Mouse (Mus musculus): ENCODE measurements at regions not wholly inside any gene's neighbourhood (a gene's known extent, or its start where the extent isn't known, plus 50 kb on each side); places are given as distances from the start of the nearest gene placed in this dataset.

DNA sequence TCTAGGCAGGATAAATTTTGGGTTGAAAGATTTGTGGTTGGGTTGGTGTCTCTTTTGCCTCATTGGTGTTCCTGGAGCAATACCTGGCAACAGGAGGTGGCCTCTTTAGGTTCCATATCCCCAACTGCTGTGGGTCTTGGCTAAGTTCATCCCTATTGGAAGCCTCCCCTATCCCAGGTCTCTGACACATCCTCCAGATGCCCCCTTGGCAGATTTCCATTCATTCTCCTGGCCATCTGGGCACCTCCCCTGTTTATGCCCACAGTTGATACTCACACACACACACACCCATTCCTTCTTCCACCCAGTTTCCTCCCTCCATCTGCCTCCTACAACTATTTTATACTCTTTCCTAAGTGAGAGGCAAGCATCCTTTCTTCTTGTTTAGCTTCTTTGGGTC is 984.9 kb upstream of the Gm12353 start:
- no peak for ATAC-seq
- Histone ChIP-seq H3K4me2 (ENCODE audit: low read length) (no peak overlapping the region), H3K27ac (ENCODE audit: low read depth, low read length) (no peak overlapping the region), H3K27me3 (replicated peaks; ENCODE audit: control insufficient read depth, insufficient read depth, low read length) (no peaks in the 10 kb centered on the region), H3K4me1 (ENCODE audit: control insufficient read depth, insufficient read depth, low read depth, low read length) (no peaks in the 10 kb centered on the region), H3K4me3 (ENCODE audit: low read length) (no peak overlapping the region), H3K36me3 (ENCODE audit: control insufficient read depth, insufficient read depth, low read length) (no peaks in the 10 kb centered on the region), H3K9me3 (ENCODE audit: control insufficient read depth, low read length) (no peaks in the 10 kb centered on the region), H3K9ac (ENCODE audit: low read depth, low read length) (no peak overlapping the region)

DNA sequence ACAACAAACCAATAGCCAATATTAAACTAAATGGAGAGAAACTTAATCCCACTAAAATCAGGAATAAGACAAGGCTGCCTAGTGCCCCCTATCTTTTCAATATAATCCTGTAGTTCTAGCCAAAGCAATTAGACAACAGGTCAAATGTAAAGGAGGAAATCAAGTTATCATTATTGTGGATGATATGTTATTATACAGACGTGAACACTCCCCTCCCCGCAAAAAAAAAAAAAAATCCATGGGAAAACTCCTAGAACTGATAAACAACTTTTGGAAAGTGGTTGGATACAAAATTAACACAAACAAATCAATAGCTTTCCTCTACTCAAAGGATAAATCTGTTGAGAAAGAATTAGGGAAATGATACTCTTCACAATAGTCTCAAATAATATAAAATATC is 966.2 kb upstream of the Gm12353 start:
- H3K36me3 ChIP-seq (ENCODE audit: control insufficient read depth, insufficient read depth, low read length): no peaks in the 10 kb centered on the region
- no peaks in the 10 kb centered on the region for H3K9me3 ChIP-seq (ENCODE audit: control insufficient read depth, low read length)
- no peaks in the 10 kb centered on the region for H3K4me1 ChIP-seq (ENCODE audit: control insufficient read depth, insufficient read depth, low read depth, low read length)
- H3K4me3 ChIP-seq (ENCODE audit: low read length): no peak overlapping the region
- ATAC-seq: no peak
- no peak overlapping the region for H3K27ac ChIP-seq (ENCODE audit: low read depth, low read length)
- WGBS: 96% methylated on average over 2 of the region's 2 CpGs
- no peaks in the 10 kb centered on the region for H3K27me3 ChIP-seq (replicated peaks; ENCODE audit: control insufficient read depth, insufficient read depth, low read length)
- no peak overlapping the region for H3K4me2 ChIP-seq (ENCODE audit: low read length)
- H3K9ac ChIP-seq (ENCODE audit: low read depth, low read length): no peak overlapping the region

DNA sequence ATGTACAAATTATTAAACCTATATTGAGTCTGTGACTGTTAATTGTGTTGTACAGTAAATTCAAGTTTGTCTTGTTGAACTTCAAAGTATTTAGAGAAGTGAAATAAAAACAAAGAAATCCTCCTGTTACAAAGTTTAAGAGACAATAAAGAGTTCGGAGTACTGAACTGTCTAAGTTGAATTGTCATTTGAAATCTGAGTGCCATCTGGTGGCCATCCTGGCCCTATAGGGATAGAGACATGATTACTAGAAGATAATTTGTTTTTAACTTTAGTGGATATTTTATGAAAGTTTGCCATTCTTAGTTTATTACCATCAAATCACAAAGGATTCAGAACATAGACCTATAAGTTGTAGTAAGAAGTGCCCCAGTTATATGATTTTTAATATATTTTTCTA is 956.1 kb upstream of the Gm12353 start:
- no peaks in the 10 kb centered on the region for H3K27me3 ChIP-seq (replicated peaks; ENCODE audit: control insufficient read depth, insufficient read depth, low read length)
- H3K36me3 ChIP-seq (ENCODE audit: control insufficient read depth, insufficient read depth, low read length): no peaks in the 10 kb centered on the region
- H3K27ac ChIP-seq (ENCODE audit: low read depth, low read length): no peak overlapping the region
- H3K9ac ChIP-seq (ENCODE audit: low read depth, low read length): no peak overlapping the region
- 43% methylated on average over 1 of the region's 1 CpGs for WGBS
- no peak overlapping the region for H3K4me2 ChIP-seq (ENCODE audit: low read length)
- H3K4me3 ChIP-seq (ENCODE audit: low read length): no peak overlapping the region
- no peaks in the 10 kb centered on the region for H3K4me1 ChIP-seq (ENCODE audit: control insufficient read depth, insufficient read depth, low read depth, low read length)
- H3K9me3 ChIP-seq (ENCODE audit: control insufficient read depth, low read length): no peaks in the 10 kb centered on the region
- ATAC-seq: no peak

DNA sequence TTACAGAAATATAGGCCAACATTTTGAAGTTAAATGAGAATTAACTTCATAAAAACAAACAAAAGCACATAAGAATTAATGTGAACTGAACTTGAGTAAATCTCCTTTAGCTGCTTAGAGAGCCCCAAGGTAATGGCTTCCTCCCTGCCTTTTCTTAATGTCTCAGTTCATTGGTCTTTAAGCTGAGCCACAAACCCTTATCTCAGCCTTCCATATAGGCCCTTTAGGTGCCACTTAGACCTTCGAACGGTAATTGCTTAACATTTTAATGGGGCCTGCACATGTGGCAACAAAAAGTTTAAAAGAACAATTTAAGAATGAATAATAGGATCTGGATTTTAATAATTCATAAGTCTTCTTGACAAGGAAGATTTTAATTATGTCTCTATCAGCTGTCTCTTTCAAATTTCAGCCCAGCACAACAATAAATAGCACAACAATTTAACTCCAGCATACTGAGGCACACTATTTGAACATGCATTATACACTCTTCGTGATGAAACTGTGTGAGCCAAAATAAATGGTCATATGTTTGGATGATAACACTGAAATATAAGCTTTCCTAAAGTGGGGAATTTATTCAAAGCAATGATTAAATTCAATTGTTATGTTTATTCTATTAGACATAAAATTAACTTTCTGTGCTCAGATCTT is 919.2 kb upstream of the Gm12353 start:
- no peaks in the 10 kb centered on the region for H3K27me3 ChIP-seq (replicated peaks; ENCODE audit: control insufficient read depth, insufficient read depth, low read length)
- H3K4me1 ChIP-seq (ENCODE audit: control insufficient read depth, insufficient read depth, low read depth, low read length): no peaks in the 10 kb centered on the region
- 54% methylated on average over 3 of the region's 3 CpGs for WGBS
- H3K9me3 ChIP-seq (ENCODE audit: control insufficient read depth, low read length): no peaks in the 10 kb centered on the region; the same call in 1 of the 2 replicates
- H3K27ac ChIP-seq (ENCODE audit: low read depth, low read length): no peak overlapping the region
- no peak overlapping the region for H3K4me3 ChIP-seq (ENCODE audit: low read length)
- no peak overlapping the region for H3K9ac ChIP-seq (ENCODE audit: low read depth, low read length)
- H3K4me2 ChIP-seq (ENCODE audit: low read length): no peak overlapping the region
- ATAC-seq: no peak
- no peaks in the 10 kb centered on the region for H3K36me3 ChIP-seq (ENCODE audit: control insufficient read depth, insufficient read depth, low read length)

DNA sequence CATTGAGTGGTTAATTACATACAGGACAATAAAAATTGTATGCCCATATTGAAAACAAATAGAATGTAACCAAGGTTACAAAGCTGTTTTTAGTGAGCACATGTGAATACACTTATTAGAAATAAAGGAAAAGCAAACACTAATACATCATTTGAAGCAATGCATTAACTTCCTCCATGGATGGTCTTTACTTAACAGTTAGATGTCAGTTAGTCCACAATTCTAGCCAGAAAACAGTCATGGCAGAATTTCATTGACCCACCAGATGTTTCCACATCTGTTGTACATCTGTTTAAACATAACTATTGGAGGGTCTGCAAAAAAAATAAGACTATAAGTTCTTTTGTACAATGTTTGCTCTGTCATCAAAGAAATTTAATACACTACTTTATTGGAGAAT is 911.2 kb upstream of the Gm12353 start:
- no peaks in the 10 kb centered on the region for H3K4me1 ChIP-seq (ENCODE audit: control insufficient read depth, insufficient read depth, low read depth, low read length)
- H3K9me3 ChIP-seq (ENCODE audit: control insufficient read depth, low read length): no peaks in the 10 kb centered on the region; the same call in 1 of the 2 replicates
- H3K9ac ChIP-seq (ENCODE audit: low read depth, low read length): no peak overlapping the region
- H3K27me3 ChIP-seq (replicated peaks; ENCODE audit: control insufficient read depth, insufficient read depth, low read length): no peaks in the 10 kb centered on the region
- no peak overlapping the region for H3K4me3 ChIP-seq (ENCODE audit: low read length)
- no peaks in the 10 kb centered on the region for H3K36me3 ChIP-seq (ENCODE audit: control insufficient read depth, insufficient read depth, low read length)
- H3K27ac ChIP-seq (ENCODE audit: low read depth, low read length): no peak overlapping the region
- no peak overlapping the region for H3K4me2 ChIP-seq (ENCODE audit: low read length)
- ATAC-seq: no peak

DNA sequence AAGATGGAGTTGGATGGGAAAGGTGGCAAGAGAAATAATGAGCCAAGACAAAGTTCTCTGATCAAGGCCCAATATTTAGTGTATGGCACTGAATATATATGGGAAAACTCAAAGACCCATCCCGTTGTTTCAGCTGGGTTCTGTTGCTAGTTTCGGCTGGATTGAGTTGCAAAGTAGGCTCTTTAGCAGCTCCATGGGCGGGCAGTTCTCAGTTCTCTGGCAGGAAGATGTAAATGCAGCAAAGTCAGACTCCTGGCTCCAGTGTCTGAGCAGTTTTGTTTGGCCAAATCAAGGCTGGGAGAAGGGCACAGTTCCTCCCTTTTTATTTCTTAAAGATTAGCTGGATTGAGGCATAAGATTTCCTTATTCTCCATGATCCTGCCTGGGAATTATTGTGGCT is 909.0 kb upstream of the Gm12353 start:
- no peak overlapping the region for H3K4me2 ChIP-seq (ENCODE audit: low read length)
- no peak for ATAC-seq

DNA sequence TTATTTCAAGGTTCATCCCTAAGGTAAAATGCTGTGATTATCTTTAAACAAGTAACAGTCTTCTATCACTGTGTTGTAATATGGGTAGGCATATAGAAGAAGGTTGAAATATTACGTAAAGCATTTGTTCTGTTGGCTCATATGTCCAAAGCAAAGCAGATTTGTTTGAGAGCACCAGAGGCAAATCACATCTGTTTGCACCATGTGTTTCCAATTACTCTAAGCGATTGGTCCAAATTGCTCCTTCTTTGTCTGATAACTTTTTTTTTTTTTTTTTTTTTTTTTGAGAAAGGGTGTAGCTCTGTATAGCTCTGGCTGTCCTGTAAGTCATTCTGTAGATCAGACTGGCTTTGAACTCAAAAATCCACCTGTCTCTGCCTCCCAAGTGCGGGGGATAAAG is 861.0 kb upstream of the Gm12353 start:
- no peaks in the 10 kb centered on the region for H3K36me3 ChIP-seq (ENCODE audit: control insufficient read depth, insufficient read depth, low read length)
- no peaks in the 10 kb centered on the region for H3K27me3 ChIP-seq (replicated peaks; ENCODE audit: control insufficient read depth, insufficient read depth, low read length)
- no peak overlapping the region for H3K27ac ChIP-seq (ENCODE audit: low read depth, low read length)
- H3K4me2 ChIP-seq (ENCODE audit: low read length): no peak overlapping the region
- H3K4me3 ChIP-seq (ENCODE audit: low read length): no peak overlapping the region
- H3K9ac ChIP-seq (ENCODE audit: low read depth, low read length): no peak overlapping the region
- WGBS: 89% methylated on average over 3 of the region's 3 CpGs
- no peaks in the 10 kb centered on the region for H3K9me3 ChIP-seq (ENCODE audit: control insufficient read depth, low read length)
- H3K4me1 ChIP-seq (ENCODE audit: control insufficient read depth, insufficient read depth, low read depth, low read length): no peaks in the 10 kb centered on the region
- no peak for ATAC-seq

More for the DNA sequence above, 909.0 kb upstream of the Gm12353 start:
- WGBS: 47% methylated on average over 3 of the region's 3 CpGs
- H3K27ac ChIP-seq (ENCODE audit: low read depth, low read length): no peak overlapping the region
- no peak overlapping the region for H3K9ac ChIP-seq (ENCODE audit: low read depth, low read length)
- H3K4me3 ChIP-seq (ENCODE audit: low read length): no peak overlapping the region
- H3K4me1 ChIP-seq (ENCODE audit: control insufficient read depth, insufficient read depth, low read depth, low read length): no peaks in the 10 kb centered on the region
- no peaks in the 10 kb centered on the region for H3K9me3 ChIP-seq (ENCODE audit: control insufficient read depth, low read length)
- H3K27me3 ChIP-seq (replicated peaks; ENCODE audit: control insufficient read depth, insufficient read depth, low read length): no peaks in the 10 kb centered on the region
- H3K36me3 ChIP-seq (ENCODE audit: control insufficient read depth, insufficient read depth, low read length): no peaks in the 10 kb centered on the region

DNA sequence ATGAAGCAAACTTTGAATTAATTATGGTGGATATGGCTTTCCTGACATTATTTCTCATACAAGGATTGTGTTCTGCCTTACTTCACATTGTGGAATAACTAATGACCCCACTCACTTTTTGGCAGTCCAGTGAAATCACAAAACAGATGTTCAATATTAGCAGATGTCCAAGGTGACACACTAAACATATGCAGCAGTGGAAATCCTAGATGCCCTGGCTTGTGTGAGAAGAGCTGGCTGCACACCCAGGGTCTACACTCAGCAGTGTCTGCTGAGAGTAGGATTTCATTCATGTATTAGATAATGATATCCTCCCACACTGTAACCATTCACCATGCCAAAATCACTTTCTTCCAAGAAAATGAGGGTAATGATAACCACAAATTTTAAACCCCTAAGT is 816.9 kb upstream of the Gm12353 start:
- Histone ChIP-seq H3K36me3 (ENCODE audit: control insufficient read depth, insufficient read depth, low read length) (no peaks in the 10 kb centered on the region), H3K9ac (ENCODE audit: low read depth, low read length) (no peak overlapping the region), H3K4me3 (ENCODE audit: low read length) (no peak overlapping the region), H3K4me1 (ENCODE audit: control insufficient read depth, insufficient read depth, low read depth, low read length) (no peaks in the 10 kb centered on the region), H3K4me2 (ENCODE audit: low read length) (no peak overlapping the region), H3K27me3 (replicated peaks; ENCODE audit: control insufficient read depth, insufficient read depth, low read length) (no peaks in the 10 kb centered on the region), H3K9me3 (ENCODE audit: control insufficient read depth, low read length) (no peaks in the 10 kb centered on the region), H3K27ac (ENCODE audit: low read depth, low read length) (no peak overlapping the region)
- peak; percentile 45; the same call in 1 of the 2 replicates for ATAC-seq

DNA sequence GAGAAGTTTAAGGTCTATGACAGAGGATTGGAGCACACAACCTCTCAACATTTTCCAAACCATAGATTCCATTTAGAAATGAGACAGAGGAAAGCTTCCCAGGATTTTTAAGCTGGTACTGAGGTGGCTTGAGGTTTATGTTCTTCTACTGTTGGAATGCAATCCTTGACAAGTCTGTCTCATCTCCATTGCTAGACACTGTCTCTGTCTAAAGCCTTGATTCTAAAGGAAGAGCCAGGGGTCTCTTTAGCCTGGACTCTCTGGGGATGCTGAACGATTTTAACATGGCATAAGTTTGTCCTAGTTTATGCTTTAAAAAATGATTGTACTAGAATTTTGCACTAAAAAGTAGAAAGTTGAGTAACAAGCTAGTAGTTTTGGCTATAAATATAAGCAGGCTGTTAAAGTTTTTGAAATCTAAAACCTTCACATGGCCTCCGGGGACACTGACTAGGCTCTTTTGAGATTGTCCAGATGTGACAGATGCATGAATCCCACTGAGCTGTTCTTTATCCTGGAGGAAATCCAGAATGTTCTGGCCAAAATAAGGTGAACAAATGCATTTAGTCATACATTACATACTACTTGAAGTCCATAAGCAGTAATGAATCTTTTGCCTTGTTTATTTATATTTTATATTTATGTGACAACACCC is 809.4 kb upstream of the Gm12353 start:
- Histone ChIP-seq H3K27me3 (replicated peaks; ENCODE audit: control insufficient read depth, insufficient read depth, low read length) (no peaks in the 10 kb centered on the region), H3K9ac (ENCODE audit: low read depth, low read length) (no peak overlapping the region), H3K27ac (ENCODE audit: low read depth, low read length) (no peak overlapping the region), H3K4me1 (ENCODE audit: control insufficient read depth, insufficient read depth, low read depth, low read length) (no peaks in the 10 kb centered on the region), H3K36me3 (ENCODE audit: control insufficient read depth, insufficient read depth, low read length) (no peaks in the 10 kb centered on the region), H3K4me2 (ENCODE audit: low read length) (no peak overlapping the region), H3K4me3 (ENCODE audit: low read length) (no peak overlapping the region), H3K9me3 (ENCODE audit: control insufficient read depth, low read length) (no peaks in the 10 kb centered on the region)
- ATAC-seq: no peak
- 78% methylated on average over 2 of the region's 2 CpGs for WGBS

Data from hindbrain, embryonic 16.5 days (tissue).